Mouse (Mus musculus) layer of hippocampus, postnatal 10 days (tissue): ENCODE measurements at regions not wholly inside any gene's neighbourhood (a gene's known extent, or its start where the extent isn't known, plus 50 kb on each side); places are given as distances from the start of the nearest gene placed in this dataset.
"Not testable (repeated sequence)": the region's sequence is repeated elsewhere in the genome, so short reads cannot be mapped to it uniquely, and the experiment has no call there.

Source experiments
- DNase-seq, 2 experiments: peaks; one replicate each; pipeline ENCODE4 v3.0.0; 2021; ENCODE audit warnings: low spot score in 2 of 2

DNA sequence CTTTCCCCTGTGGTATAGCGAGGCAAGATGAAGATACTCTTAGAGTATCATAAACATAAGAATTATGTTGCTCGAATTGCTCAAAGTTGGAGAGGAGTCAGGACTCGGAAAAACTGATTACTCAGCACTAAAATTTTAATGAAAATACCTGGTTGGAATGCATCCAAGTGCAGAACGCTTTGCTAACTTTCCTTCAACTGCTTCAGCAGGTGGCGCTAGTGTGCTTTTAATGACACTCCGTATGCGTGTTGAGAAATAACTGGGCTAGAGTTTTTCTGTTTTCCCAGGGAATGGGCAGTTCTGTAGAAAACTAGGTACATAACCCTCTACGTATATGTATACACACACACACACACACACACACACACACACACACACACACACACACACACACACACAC lies 221.0 kb downstream of the Grxcr1 start:
- peak; percentile 78 to 82 for DNase-seq

DNA sequence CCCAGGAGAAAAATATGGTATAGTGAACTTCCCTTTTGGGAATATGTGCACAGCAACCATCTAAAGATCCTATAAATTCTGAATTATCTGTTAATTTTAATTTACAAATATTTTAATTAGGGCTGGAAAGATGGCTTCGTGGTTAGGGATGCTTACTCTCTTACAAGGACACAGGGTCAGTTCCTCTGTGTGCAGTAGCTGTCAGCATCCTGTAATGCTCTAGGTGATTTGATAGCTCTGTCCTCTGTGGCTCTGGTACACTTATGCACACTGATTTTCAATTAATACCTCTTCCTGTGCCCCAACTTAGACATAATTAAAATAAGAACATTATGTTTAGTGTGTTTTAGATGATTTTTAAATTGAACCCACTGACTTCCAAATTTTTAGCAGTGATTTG lies 221.8 kb downstream of the Grxcr1 start:
- no peak for DNase-seq

DNA sequence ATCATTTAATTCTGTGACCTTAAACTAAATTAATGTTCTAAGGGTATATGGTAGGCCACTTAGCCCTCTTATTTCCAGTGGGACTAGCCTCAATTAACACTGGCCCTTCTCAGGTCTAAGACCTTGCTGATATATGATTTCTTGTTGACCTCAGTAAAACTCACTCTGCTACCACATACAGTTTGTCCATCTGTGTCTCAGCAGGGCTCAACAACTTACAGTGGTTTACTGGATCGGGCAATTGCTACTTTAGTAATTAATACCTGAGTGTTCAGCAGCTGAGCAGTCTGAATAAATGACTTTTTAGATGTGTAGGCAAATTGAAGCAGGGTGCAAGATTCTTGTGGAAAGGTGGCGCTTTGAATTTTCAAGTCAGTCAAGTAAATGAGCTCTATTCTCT lies 222.5 kb downstream of the Grxcr1 start:
- DNase-seq = no peak

DNA sequence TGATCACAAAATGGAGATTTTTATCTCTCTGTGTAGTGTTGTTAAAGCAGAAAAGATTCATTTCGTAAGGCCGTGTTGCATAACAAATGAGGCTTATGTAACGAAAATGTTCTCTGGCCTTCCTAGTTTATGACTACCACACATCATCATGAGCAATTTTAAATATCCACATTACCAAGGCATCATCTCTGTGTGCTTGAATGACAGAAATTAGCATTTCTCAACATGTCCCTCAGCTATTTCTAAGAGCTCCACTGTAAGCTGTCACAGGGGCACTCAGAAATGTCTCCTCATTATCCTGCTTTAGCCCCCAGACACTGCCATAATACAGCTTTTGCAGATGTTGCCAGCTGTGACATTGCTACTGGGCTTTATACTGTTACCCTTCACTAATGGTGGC lies 232.6 kb downstream of the Grxcr1 start:
- DNase-seq = no peak

DNA sequence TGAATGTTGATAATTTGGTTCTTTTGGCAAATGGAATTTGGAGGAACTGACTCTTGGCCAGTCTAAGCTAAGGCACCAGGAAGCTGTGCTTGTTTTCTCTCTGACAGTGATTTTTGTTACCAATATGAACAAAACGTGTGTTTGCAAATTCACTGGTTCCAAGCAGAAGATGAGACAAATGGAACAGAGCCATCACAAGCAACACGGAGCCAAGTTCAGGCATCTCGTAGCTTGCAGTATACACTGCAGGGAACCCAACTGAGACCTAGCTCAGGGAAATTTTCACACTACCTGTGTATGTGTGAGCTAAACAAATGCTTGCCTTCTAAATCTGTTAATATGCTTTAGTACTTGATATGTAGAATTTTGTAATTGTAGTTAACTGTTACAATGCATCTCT lies 242.6 kb downstream of the Grxcr1 start:
- no peak for DNase-seq

DNA sequence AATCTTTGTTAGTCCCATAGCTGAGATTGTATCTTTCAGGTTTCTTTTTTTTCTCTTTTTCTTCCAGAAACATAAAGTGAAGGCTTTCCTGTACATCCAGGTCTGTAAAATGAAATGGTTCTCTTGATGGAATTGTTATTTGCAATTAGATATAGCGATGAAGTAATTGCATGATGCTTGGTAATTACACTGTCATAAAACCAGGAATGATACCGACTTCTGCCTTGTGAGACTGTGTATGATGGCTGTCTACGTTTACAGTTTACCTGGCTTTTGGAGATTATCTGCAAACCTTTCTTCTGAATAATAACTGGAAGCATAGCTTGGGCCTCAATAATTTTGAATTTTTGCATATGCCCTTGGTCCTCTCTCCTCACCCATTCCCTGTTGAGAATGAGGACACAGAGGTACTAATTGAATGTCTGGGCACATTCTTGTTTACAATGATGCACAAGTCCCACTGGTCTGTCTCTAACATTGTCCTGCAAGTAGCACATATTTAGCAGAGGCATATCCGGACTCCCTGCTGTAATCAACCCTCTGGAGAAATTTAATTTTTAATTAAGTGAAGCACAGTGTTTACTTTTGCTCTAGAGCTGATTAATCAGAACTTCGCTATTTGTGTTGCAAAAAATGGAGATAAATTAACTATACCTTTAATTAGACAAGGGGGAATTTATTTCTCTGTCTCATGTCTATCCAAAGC lies 244.1 kb downstream of the Grxcr1 start:
- DNase-seq = no peak

DNA sequence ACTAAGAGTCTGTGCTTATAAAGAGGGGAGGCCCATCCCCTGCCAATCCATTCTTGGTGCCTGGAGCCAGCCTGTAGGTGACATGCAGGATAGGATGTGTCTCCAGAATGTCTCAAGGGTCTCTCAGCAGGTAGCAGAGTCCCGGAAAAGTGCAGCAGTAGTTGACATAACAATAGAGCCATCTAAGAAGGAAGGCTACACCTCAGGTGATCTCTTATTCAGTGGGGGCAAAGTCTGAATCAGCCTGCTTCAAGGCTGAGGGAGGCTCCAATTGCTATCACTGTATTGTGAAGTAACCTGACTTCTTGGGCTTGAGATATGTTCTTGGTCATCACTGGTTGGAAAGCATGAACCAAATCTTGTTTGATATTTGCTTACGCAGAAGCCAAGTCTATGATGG lies 264.1 kb downstream of the Grxcr1 start:
- not testable (repeated sequence) for DNase-seq

DNA sequence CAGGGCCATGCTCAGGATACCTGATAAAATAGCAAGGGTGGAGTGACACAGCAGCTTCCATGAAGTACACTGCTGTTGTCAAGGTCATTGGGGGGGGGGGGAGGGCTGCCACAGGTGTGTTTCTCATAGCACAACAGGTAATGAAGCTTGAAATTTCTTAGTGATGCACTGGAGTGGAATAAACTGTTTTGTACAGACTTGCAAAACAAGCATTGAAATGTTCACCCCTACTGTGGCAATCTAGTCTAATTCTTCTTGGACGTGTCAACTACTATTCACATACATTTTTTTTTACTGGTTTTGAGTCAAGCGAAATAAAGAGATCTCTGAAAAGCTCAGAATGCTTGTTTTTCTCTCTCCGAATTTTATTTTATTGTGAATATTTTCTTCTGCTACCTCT lies 281.6 kb downstream of the Grxcr1 start:
- no peak for DNase-seq

DNA sequence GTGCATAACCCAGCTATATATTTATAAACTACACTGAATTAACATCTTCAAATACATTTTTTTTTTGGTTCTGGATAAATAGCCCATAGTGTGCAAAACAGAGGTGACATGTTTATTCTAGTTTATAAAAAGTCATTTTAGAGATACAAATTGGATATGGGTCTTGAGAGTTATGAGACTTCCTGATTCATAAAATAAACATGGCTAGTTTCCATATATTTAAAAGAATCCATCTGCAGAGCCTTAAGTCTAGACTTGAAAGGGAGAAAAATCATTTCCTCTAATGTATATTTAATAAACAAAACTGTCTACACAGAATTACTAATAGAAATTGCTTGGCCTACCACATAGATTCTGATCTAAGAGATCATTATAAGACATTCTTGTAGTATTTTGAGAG lies 287.3 kb downstream of the Grxcr1 start:
- DNase-seq = no peak

DNA sequence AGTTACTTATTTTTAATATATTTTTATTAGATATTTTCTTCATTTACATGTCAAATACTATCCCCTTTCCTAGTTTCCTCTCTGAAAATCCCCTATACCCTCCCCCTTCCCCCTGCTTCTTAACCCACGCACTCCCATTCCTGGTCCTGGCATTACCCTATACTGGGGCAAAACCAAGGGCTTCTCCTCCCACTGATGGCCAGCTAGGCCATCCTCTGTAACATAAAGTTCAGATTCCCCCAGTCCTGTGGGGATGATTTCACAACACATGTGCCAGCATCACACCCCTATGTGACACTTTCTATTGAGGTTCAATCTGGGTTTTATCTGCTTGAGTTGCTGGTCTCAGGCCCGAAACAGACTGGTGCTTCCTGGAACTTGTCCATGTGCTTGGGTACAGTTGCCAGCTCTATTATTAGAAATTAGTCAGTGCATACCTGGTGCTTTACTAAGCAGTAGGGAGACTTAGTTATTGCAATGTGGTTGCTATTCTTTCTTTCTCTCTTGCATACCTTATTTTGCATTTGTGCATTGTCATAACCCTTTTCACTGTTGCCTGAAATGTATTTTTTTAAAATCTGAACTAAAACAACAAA lies 295.5 kb downstream of the Grxcr1 start:
- no peak for DNase-seq

DNA sequence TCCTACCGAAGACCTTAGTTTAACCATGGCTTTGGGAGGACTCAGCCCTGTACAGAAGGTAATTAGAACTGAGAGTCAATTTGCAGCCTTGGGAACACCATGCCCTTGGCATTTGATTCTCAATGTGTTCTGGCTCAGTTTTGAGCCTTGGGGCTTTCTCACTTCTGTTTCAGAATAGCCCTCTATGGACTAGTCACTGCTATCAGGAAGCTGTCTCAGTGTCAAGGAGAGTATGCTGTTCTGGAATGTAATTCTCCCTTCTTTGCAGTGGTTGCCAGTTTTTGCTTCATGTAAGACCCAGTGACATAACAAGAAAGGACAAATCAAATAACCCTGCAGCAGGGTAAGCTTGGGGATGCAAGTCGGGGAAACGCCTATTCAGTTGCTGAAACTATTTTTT lies 297.7 kb downstream of the Grxcr1 start:
- no peak for DNase-seq

DNA sequence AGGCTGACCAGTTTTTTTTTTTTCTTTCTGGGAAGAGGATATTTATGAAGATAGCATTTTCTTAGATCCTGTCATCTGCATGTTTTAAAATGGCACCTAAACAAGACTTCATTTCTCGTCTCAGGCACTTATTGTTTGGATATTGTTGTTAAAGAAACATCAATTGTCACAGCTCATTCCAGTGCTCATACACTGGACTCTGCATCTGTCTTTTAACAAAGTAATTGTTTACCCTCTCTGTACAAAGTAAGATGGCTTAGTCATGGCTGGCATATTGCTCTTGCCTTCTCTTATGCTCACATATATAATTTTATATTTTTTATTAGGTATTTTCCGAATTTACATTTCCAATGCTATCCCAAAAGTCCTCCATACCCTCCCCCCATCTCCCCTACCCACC lies 298.2 kb downstream of the Grxcr1 start:
- no peak for DNase-seq

DNA sequence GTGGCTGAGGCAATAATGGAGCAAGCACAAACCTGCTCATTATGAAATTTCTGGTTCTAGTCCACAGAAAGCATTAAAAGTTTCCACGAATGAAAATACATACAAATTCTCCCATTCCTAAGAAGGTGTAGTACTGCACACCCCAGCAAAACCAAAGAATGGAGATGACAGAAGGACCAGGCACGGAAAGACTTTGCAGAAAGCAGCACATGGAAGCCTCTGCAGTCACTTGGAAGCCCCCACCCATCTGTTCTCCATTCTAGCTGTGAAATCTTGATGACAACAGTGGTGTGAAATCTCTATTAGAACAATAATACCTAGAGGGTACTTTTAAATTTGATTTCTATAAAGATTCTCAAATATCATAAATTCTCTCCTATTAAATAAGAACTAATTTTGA lies 319.3 kb downstream of the Grxcr1 start:
- no peak for DNase-seq

DNA sequence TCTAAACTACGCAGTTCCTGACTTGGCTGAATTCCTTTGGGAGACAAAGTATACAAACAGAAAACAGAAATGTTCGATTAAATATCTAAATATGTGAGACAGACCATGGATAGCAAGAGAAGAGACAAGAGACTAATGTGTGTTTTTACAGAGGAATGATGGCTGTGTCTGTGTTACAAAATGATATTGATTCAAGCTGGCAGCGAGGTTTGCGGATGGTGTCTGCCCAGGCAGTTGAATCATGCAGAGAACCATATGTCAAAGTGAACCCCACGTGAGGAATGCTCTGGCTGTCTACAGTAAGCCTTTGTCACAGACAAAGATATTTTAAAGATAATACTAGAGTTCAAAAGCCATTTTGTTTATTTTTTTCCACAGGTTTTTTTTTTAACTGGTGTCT lies 320.2 kb downstream of the Grxcr1 start:
- DNase-seq = peak in 1 of 2 experiments; percentile 17

DNA sequence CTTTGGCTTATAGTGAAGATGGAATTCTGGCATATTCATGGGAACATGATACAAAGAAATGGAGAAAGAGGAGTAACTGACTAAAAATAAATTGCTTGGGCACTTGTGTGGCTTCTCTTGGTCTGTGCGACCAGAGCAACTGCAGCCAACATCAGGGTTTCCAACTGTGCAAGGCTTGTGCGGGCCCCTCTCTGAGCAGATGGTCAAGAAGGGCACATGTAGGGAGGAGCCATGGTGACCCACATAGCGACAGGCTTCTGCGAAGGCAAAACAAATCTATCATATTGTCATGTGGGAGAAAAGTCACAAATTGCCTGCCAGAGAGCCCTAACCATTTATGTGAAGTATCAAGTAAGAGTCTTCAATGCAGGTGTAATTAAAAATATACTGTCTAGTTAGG lies 321.6 kb downstream of the Grxcr1 start:
- DNase-seq = no peak

DNA sequence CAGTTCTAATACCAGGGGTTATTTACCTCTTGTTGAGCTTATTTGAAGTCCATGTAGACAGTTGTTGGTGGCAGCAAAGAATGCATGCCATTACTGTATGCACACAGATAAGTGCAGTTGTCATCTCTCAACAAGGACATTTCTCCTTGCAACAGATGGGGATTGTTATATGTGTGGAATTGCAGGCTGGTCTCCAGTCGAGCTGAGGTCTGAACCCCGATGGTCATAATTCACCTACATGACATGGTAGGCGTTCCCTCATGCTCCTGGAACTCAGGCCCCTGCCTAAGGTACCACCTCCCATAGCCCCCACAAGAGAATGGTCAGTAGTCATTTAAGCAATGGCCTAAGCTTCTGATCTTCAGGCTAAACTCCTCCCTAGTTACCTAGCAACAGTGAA lies 322.2 kb downstream of the Grxcr1 start:
- DNase-seq = not testable (repeated sequence)

DNA sequence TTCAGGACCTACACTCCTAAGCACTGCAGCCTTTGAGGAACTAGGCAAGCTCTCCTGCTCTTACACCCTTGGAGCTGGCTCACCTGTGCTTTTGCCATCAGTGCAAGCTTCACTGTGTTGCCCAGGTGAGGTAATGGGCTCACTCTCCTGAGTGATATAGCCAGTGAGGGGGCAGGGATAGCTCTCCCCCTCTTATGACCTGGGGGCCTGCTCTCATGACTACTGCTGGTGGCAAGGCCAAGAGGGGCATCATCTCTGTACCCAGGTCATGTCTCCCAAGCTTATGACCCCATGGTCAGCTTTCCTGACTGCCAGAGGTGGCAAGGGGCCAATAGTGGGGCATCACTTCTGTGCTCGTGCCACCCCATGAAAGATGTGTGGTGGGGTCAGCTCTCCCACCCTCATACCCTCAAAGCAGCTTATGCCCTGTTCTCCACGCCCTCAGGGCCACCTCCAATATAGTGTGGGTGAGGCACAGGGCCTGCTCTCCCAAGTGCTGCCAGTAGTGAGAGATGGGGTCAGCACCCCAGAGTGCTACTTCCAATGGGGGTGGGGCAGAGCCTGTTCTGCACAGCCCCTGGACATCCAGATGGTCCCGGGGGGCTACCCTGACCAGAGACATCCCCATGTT lies 330.1 kb downstream of the Grxcr1 start:
- no peak for DNase-seq

DNA sequence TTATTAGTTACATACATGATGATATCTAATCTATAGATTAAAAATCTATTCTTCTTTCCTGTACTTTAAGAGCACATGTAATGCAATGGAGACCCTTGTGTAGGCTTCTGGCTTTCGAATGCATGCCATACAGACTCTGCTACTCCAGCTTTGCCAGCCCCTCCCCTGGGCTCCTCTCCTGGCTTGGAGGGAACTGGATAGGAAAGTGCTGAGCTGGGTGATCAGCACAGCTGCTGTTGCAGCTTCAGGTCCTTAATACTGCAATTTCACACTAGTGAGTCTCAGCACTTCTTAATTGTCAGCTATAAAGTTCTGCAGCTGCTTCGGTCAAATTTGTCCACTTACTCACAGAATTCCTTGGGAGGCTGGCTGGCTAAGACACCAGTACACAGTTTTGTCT lies 341.4 kb downstream of the Grxcr1 start:
- DNase-seq = no peak
